Mouse (Mus musculus): Measurements from ENCODE around the gene Eef2. TPM values are rescaled to one million over a fixed set of nuclear protein-coding genes. Genes with fewer than 3 reads are reported as not detected.
"Not testable (repeated sequence)": the region's sequence is repeated elsewhere in the genome, so short reads cannot be mapped to it uniquely, and the experiment has no call there.

Gene Eef2
- polyA plus RNA-seq, 1 experiment from 2014 or later, result 615 TPM

- H3K27ac ChIP-seq, result peak overlapping the region; percentile 6; the same call in 1 of the 2 replicates
- WGBS, result 73% methylated on average over 12 of the region's 12 CpGs
- ATAC-seq (ENCODE audit: insufficient number of reproducible peaks, low FRiP score, low TSS enrichment, low read depth), result no peak
These were observed 23.8 kb upstream of the Eef2 start for GRCm38 (mm10) chr10:81152609-81153008.

GRCm38 (mm10) chr10:81154313-81154712 lies 22.1 kb upstream of the Eef2 start:
- H3K36me3 ChIP-seq, result peaks cover 85% of the 10 kb centered on the region
- 89% methylated on average over 12 of the region's 12 CpGs for WGBS
- no peak overlapping the region for H3K4me3 ChIP-seq
- peaks cover 12% of the 10 kb centered on the region for H3K4me1 ChIP-seq
- H3K9ac ChIP-seq, result no peak overlapping the region
- no peaks in the 10 kb centered on the region for H3K9me3 ChIP-seq
- ATAC-seq (ENCODE audit: insufficient number of reproducible peaks, low FRiP score, low TSS enrichment, low read depth), result no peak
- no peak overlapping the region for H3K4me2 ChIP-seq
- peak overlapping the region; percentile 24; the same call in 1 of the 2 replicates for H3K27ac ChIP-seq
- H3K27me3 ChIP-seq, result no peaks in the 10 kb centered on the region

More at GRCm38 (mm10) chr10:81152609-81153008, 23.8 kb upstream of the Eef2 start:
- no peak overlapping the region for H3K9ac ChIP-seq
- H3K4me1 ChIP-seq, result peaks cover 12% of the 10 kb centered on the region
- peaks cover 85% of the 10 kb centered on the region for H3K36me3 ChIP-seq
- H3K27me3 ChIP-seq, result no peaks in the 10 kb centered on the region
- H3K9me3 ChIP-seq, result no peaks in the 10 kb centered on the region
- no peak overlapping the region for H3K4me3 ChIP-seq
- no peak overlapping the region for H3K4me2 ChIP-seq

GRCm38 (mm10) chr10:81154736-81155135 lies 21.7 kb upstream of the Eef2 start:
- H3K36me3 ChIP-seq, result peaks cover 82% of the 10 kb centered on the region
- no peaks in the 10 kb centered on the region for H3K27me3 ChIP-seq
- no peak for ATAC-seq (ENCODE audit: insufficient number of reproducible peaks, low FRiP score, low TSS enrichment, low read depth)
- H3K9ac ChIP-seq, result no peak overlapping the region
- WGBS, result 61% methylated on average over 6 of the region's 6 CpGs
- H3K4me3 ChIP-seq, result no peak overlapping the region
- peaks cover 12% of the 10 kb centered on the region for H3K4me1 ChIP-seq
- peak overlapping the region; percentile 55 for H3K27ac ChIP-seq
- no peaks in the 10 kb centered on the region for H3K9me3 ChIP-seq
- H3K4me2 ChIP-seq, result no peak overlapping the region

DNA sequence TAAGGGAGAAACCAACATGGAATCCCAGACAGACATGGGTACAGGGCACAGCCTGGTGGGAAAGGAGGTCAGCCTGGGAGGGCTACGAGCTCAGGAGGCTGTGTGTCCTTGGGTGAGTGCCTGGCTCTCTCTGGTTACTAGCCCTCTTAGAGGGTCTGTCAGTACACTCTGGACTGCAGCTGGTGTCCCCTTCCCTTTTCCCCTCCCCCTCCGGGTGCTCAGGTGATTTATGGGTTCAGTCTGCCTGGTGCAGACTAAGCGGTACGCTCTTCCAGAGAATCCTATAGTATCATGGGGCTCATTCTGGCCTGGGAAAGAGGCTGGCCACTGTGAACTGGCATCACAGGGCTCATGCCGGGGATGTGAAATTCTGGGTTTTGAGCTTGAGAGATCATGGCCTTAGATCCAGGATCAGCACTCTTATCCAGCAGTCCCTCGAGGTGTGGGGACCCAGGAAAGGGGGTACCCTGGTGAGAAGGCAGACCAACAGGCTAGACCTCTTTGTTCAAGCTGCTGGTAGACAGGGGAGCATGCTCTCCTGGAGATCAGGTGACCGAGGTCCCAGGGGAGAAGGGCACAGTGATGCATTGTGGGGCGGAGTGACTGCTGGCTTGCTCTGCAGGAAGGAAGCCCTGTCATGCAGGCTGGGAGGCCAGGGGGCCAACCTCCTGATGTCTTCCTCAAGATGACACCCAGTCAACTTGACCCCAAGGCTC lies 14.7 kb upstream of the Eef2 start:
- Histone ChIP-seq H3K4me3 (no peak overlapping the region), H3K27ac (no peak overlapping the region)
- no peak for ATAC-seq (ENCODE audit: insufficient number of reproducible peaks, low FRiP score, low TSS enrichment, low read depth)

DNA sequence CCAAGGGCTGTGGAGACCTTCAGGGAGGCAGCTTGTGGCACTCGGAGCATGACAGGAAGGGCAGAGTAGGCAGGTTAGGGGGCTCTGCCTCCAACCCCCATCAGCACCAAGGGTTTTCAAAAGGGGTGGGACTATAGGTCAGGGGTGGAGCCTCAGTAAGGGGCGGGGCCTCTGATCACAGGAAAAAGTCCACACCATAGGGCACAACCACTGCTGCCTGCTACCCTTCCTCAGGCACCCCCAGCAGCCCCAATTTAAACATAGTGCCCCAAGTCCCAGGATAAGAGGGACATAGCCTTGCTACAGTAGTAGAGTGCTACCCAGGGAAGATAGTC lies 14.1 kb upstream of the Eef2 start:
- H3K9me3 ChIP-seq, result no peaks in the 10 kb centered on the region
- H3K4me2 ChIP-seq, result no peak overlapping the region
- no peak overlapping the region for H3K27ac ChIP-seq
- H3K9ac ChIP-seq, result no peak overlapping the region
- peaks cover 74% of the 10 kb centered on the region for H3K36me3 ChIP-seq
- H3K27me3 ChIP-seq, result no peaks in the 10 kb centered on the region
- 63% methylated on average over 2 of the region's 2 CpGs for WGBS
- H3K4me3 ChIP-seq, result no peak overlapping the region
- H3K4me1 ChIP-seq, result peaks cover 37% of the 10 kb centered on the region
- ATAC-seq (ENCODE audit: insufficient number of reproducible peaks, low FRiP score, low TSS enrichment, low read depth), result no peak

More for the DNA sequence above, 14.7 kb upstream of the Eef2 start:
- Histone ChIP-seq H3K9me3 (no peaks in the 10 kb centered on the region), H3K27me3 (no peaks in the 10 kb centered on the region), H3K4me2 (no peak overlapping the region), H3K9ac (no peak overlapping the region), H3K36me3 (peaks cover 80% of the 10 kb centered on the region), H3K4me1 (peaks cover 33% of the 10 kb centered on the region)
- 71% methylated on average over 8 of the region's 8 CpGs for WGBS

- WGBS, result 62% methylated on average over 8 of the region's 8 CpGs
- H3K4me2 ChIP-seq, result no peak overlapping the region
- H3K36me3 ChIP-seq, result peaks cover 49% of the 10 kb centered on the region
- no peak overlapping the region for H3K4me3 ChIP-seq
- no peaks in the 10 kb centered on the region for H3K9me3 ChIP-seq
- no peak for ATAC-seq (ENCODE audit: insufficient number of reproducible peaks, low FRiP score, low TSS enrichment, low read depth)
- H3K27me3 ChIP-seq, result no peaks in the 10 kb centered on the region
- H3K9ac ChIP-seq, result no peak overlapping the region
- H3K27ac ChIP-seq, result no peak overlapping the region
- H3K4me1 ChIP-seq, result peaks cover 46% of the 10 kb centered on the region
These were observed 11.3 kb upstream of the Eef2 start for GRCm38 (mm10) chr10:81165118-81165517.

DNA sequence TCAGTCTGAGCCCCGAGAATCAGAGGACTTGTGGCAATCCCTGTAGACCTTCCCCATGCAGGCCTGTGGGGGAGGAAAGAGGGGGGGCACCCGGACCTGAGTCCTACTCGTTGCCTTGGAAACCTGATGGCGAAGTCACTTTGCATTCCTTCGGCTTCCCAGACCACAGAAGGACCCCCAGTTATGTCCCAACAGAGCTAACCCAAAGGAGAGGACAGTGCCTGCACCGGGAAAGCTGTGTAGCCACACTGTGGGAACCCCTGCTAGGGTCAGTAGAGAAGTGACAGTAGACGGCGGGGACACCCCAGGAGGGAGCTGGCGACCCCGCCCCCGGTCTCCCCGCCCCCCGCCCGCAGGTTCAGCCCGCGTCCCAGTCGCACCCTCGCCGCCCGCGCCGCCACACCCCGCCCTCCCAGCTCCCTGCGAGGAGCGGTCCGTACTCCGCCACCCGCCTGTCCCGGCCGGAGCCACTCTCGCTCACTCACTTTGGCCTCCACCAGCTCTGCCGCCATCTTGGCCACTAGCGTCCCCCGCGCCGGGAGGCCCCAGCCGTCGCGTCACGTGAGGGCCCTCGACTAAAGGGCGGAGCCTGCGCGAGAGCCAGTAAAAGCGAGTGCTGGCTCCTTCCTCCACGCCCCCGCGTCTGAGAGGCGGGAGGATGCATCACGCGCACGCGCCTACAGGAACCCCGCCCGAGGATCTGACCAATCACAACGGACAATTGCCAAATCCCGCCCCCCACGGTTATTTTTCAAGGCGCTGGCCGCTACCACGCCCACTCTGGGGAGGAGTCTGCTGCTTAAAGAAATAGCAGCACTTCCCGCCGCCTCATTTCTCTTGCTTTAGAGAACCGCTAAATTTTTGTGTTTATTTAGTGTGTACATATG lies 9.0 kb upstream of the Eef2 start, which contains the start of gene Pias4:
Pias4 (minus strand) TSS at position 724 of the 887 bp plus-strand sequence.
- ATAC-seq (ENCODE audit: insufficient number of reproducible peaks, low FRiP score, low TSS enrichment, low read depth), result peak; percentile 87
- Histone ChIP-seq H3K36me3 (peaks cover 25% of the 10 kb centered on the region), H3K9me3 (no peaks in the 10 kb centered on the region), H3K4me2 (peak within 1 kb of the TSS; percentile 64), H3K4me1 (peaks cover 34% of the 10 kb centered on the region), H3K9ac (peak within 1 kb of the TSS; percentile 78), H3K27ac (peak within 1 kb of the TSS; percentile 72), H3K27me3 (no peaks in the 10 kb centered on the region), H3K4me3 (peak within 1 kb of the TSS; percentile 87)
- under 1% methylated on average over 59 of the region's 64 CpGs for WGBS

GRCm38 (mm10) chr10:81168087-81168431 lies 8.4 kb upstream of the Eef2 start:
- peak overlapping the region; percentile 87 for H3K4me3 ChIP-seq
- H3K4me1 ChIP-seq, result peaks cover 34% of the 10 kb centered on the region
- peak; percentile 62; the same call in 1 of the 2 replicates for ATAC-seq (ENCODE audit: insufficient number of reproducible peaks, low FRiP score, low TSS enrichment, low read depth)
- no peaks in the 10 kb centered on the region for H3K27me3 ChIP-seq
- H3K27ac ChIP-seq, result peak overlapping the region; percentile 72
- 0 out of 2 replicates have a peak overlapping the region, but pooled peaks have one; percentile 5 for H3K9ac ChIP-seq
- H3K9me3 ChIP-seq, result no peaks in the 10 kb centered on the region
- H3K4me2 ChIP-seq, result peak overlapping the region; percentile 64
- H3K36me3 ChIP-seq, result peaks cover 21% of the 10 kb centered on the region
- WGBS, result 6% methylated on average over 5 of the region's 5 CpGs

DNA sequence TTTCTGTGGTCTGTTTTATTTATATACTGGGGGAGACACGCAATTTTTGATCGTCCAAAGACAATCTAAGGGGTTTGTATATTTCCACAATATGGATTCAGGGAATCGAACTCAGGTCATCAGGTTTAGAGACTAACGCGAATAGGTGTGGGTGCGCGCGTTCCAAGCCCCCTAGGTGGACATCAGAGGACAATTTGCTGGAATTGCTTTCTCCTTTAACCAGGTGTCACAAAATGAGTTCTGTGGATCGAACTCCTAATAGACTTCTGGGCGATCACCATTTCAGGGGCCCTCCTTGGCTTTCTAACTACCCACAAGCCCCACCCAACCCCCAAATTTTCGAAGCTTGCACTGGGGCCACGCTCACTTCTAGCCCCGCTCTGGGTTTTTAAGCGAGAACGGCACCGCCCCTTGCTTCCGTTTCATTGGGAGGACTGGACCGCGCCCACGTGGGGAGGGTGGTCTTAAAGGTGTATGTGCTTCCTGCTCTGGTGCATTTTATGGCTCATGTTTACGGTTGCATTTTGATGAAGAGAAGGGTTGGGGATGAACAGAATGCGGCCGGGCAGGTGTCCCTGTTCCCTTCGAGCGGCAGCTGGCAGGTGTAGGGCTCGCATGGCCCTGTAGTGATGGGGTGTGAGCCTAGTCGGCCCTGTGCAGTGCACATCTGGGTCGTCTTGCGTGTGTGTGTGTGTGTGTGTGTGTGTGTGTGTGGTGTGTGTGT lies 7.7 kb upstream of the Eef2 start:
- H3K4me1 ChIP-seq, result peaks cover 38% of the 10 kb centered on the region
- peak overlapping the region; percentile 64 for H3K4me2 ChIP-seq
- WGBS, result 1% methylated on average over 29 of the region's 29 CpGs
- peak overlapping the region; percentile 11; the same call in 1 of the 2 replicates for H3K9ac ChIP-seq
- peak overlapping the region; percentile 87 for H3K4me3 ChIP-seq
- ATAC-seq (ENCODE audit: insufficient number of reproducible peaks, low FRiP score, low TSS enrichment, low read depth), result 0 out of 2 replicates have a peak, but pooled peaks have one; percentile 41
- H3K9me3 ChIP-seq, result no peaks in the 10 kb centered on the region
- H3K27ac ChIP-seq, result peak overlapping the region; percentile 72
- H3K27me3 ChIP-seq, result no peaks in the 10 kb centered on the region
- H3K36me3 ChIP-seq, result peaks cover 16% of the 10 kb centered on the region

DNA sequence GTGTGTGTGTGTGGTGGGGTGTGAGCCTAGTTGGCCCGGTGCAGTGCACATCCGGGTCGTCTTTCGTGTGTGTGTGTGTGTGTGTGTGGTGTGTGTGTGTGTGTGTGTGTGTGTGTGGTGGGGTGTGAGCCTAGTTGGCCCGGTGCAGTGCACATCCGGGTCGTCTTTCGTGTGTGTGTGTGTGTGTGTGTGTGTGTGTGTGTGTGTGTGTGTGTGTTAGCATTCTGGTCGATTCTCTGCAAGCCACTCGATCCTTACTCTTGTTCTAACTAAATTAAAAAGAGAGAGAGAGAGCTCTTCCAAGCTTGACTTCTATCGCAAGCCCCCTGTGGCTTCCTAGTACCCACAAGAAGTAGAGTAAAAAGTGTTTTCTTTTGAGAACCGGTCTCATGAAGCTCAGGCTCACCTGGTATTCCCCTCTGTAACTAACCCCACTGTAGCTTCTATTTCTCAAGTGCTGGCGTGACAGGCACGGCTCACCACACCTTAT lies 7.0 kb upstream of the Eef2 start:
- H3K9me3 ChIP-seq; H3K27me3 ChIP-seq; H3K4me3 ChIP-seq; H3K36me3 ChIP-seq; ATAC-seq (ENCODE audit: insufficient number of reproducible peaks, low FRiP score, low TSS enrichment, low read depth); H3K9ac ChIP-seq: not testable (repeated sequence)
- H3K27ac ChIP-seq, result peak overlapping the region; percentile 47; the same call in 1 of the 2 replicates
- H3K4me2 ChIP-seq, result peak overlapping the region; percentile 17; the same call in 1 of the 2 replicates
- peaks cover 43% of the 10 kb centered on the region for H3K4me1 ChIP-seq
- 34% methylated on average over 6 of the region's 14 CpGs for WGBS

- ATAC-seq (ENCODE audit: insufficient number of reproducible peaks, low FRiP score, low TSS enrichment, low read depth), result 0 out of 2 replicates have a peak, but pooled peaks have one; percentile 7
These were observed 3.3 kb upstream of the Eef2 start for GRCm38 (mm10) chr10:81173132-81173531.

More at GRCm38 (mm10) chr10:81173132-81173531, 3.3 kb upstream of the Eef2 start:
- no peaks in the 10 kb centered on the region for H3K9me3 ChIP-seq
- H3K36me3 ChIP-seq, result peaks cover 4% of the 10 kb centered on the region
- peak overlapping the region; percentile 32 for H3K4me2 ChIP-seq
- 4% methylated on average over 21 of the region's 21 CpGs for WGBS
- H3K4me3 ChIP-seq, result peak overlapping the region; percentile 11
- H3K4me1 ChIP-seq, result peaks cover 46% of the 10 kb centered on the region
- peak overlapping the region; percentile 91 for H3K27ac ChIP-seq
- H3K9ac ChIP-seq, result no peak overlapping the region
- no peaks in the 10 kb centered on the region for H3K27me3 ChIP-seq

Measured in limb, embryonic 15.5 days (tissue).